Mouse (Mus musculus) megakaryocyte progenitor cell, adult 5-6 weeks (primary cell): ENCODE results near the gene Lingo1. TPM values are rescaled to one million over a fixed set of nuclear protein-coding genes. Genes with fewer than 3 reads are reported as not detected.

ENCODE experiments used
- ATAC-seq: replicated peaks from 2 replicates; pipeline ENCODE4 v1.8.0; 2016; ENCODE audit warnings: mild to moderate bottlenecking, moderate TSS enrichment, inconsistent platforms; ENCODE audit not compliant: poor library complexity
- total RNA-seq, 2 experiments: library from RNA; stranded (forward) in 1 of 2; stranded (reverse) in 1 of 2; fragments of 157-497, 149-512 nt in 1 of 2; fragments of 200-1000 nt in 1 of 2; gene quantifications; 2 replicates each; pipeline versions ENCODE4 v1.2.3 to v1.2.4; 2015 to 2017

Lingo1 gene
- total RNA-seq, 2 experiments from 2014 or later: not detected

DNA sequence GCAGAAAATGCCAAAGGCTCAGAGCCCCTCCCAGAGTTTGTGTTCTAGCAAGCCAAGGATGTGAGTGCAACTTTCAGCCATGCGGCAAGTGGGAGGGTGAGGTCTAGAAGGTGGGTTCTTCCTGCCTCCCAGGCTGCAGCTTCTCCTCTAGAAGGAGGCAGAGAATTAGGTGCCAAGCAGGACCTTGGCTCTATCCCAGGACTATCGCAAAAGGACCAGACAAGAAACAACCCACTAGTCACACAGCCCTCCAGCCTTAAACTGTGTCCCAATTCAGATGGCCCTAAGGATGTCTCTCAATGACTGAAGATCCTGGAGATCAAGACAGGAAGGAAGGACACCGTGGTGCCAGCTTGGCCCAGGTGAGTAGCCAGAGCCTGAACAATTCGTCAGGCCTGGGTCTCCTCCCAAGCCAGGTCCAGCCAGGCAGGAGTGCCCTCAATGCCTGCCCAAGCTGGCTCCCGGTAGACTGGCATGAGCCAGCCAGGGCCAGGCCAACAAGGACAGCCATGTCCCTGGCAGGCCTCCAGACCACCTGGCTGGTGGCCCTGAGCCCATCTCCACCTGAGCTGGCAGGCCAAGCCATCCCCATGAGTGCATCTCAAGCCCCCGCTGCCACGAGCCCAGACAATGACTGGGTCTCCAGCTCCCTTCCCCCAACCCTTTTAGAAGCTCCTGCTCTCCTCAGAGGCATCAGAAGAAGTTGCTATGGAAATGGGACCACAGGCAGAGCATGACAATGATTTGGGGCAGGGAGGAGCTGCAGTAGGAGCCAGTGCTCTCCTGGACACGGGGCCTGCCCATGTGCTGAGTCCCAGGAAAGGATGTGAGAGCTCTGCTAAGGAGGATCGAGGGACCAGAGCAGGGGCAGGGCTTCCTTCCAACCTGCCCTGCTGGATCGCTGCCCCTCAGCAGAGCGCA lies 19.1 kb downstream of the Lingo1 start:
- no peak for ATAC-seq

GRCm38 (mm10) chr9:56775161-56775934 lies 20.9 kb downstream of the Lingo1 start:
- ATAC-seq: no peak

DNA sequence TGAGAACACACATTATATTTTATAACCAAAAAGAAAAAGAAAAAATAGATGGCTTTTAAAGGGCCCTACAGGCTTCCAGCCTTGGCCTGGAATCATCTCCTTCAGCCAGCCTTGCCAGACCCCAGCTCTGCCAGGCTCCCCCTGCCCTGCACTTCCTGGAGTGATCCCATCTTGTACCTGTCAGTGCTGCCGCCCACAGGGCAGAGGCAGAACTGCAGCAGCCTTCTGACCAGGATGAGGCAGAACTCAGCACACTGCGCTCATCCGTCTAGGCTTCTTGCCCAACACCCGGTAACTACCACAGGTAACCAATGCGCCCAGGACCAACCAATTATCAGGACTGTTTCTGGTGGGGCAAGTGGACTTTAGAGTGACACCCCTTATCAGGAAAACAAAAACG lies 22.0 kb downstream of the Lingo1 start:
- peak; percentile 64 for ATAC-seq

- no peak for ATAC-seq
Observed at GRCm38 (mm10) chr9:56773666-56774065, 22.6 kb downstream of the Lingo1 start.

DNA sequence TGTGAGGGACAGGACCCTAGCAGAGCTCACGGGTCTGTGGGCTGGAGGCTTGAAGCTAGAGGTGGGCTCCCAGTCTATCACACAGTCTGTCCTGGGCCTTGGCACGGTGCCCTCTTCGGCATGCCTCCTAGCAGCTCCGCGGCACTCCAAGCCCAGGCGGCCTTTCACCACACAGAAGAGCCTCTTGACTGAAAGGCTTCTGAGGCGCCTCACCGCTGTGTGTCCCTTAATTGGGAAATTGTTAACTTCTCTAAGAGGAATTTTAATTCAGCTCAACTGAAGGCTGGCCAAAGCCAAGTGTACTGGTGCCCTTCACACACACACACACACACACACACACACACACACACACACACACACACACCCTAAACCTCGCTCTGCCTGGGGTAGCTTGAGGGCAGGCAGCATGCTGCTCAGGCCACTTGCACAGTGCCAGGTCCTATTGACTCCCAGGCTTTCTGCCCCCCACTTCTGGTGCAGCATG lies 28.6 kb downstream of the Lingo1 start:
- no peak for ATAC-seq

- no peak for ATAC-seq
Observed at GRCm38 (mm10) chr9:56766629-56767357, 29.5 kb downstream of the Lingo1 start.

DNA sequence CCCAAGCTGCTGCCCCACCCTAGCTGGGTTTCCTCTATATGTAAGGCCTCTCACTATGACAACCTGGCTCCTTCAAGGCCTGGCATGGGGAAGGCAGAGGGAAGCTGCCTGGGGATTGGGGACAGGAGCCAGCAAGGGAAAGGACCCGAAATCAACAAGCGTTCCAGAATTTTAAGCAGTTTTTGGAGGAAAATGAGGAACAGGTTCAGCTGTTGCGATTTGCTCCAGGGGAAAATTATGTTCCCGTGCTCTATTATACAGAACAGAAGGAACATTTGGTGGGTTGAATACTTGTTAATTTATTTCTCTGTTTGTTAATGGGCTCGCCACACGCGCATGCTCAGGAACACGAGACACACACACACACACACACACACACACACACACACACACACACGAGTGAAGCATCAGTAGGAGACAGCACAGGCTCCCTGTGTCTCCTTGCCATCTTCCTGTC lies 34.1 kb downstream of the Lingo1 start:
- ATAC-seq: no peak

DNA sequence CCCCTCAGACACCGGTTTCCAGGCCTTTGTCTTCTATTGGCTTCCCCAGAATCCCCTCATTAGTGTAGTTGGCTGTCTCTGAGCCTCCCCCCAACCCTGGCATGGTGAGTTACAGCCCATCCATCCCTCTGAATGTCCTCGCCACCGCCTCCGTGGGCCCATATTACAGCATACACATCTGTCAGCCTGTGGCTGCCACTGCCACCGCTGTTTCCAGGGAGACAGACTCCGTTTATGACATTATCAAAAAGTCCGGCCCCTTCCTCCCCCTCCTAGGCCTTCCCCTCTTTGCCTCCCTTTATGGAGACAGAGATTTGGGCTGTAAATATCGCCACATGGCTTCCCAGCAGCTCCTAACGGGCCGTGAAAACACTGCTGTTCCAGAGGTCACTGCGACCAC lies 38.5 kb downstream of the Lingo1 start:
- ATAC-seq: no peak

GRCm38 (mm10) chr9:56755119-56755518 lies 41.1 kb downstream of the Lingo1 start:
- ATAC-seq: no peak

GRCm38 (mm10) chr9:56753386-56753785 lies 42.9 kb downstream of the Lingo1 start:
- no peak for ATAC-seq

- no peak for ATAC-seq
Observed at GRCm38 (mm10) chr9:56748056-56748455, 48.2 kb downstream of the Lingo1 start.

DNA sequence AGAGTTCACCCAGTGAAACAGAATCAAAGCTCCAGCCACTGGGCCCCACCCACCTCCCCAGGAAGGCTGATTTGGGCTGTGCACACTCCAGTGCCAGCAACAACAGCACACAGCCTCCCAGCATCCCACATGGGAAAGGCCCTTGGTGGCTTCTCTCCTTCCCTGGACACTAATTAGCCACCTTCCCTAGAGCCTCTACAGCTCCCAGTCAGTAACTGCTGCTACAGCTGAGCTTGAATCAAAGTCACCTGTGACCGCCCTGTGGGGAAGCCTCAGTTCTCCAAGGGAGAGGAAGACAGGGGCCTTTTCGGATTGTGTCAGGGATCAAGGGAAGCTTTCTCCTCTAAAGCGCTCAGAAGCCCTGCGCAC lies 49.4 kb downstream of the Lingo1 start:
- no peak for ATAC-seq

GRCm38 (mm10) chr9:56746195-56746925 lies 49.9 kb downstream of the Lingo1 start:
- ATAC-seq: no peak

DNA sequence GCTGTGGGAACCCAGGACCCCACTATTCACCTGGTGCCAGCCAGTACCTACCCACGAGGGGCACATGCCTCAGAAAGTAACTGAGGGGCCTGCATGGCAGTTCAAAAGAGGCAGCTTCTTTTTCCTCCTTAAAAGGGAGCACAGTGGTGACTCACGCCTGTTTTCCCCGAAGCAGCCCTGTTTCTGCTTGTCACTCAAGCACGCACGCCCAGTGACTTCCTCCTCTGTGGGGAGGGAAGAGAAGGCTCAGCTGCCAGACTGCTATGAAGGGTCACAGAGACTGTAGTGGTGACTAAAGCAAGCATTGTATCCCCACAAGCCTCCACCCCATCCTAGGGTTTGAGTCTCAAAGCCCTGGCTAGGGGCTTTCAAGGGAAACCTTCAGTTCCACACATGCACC lies 51.9 kb downstream of the Lingo1 start:
- no peak for ATAC-seq

- no peak for ATAC-seq
Observed at GRCm38 (mm10) chr9:56739181-56739737, 57.0 kb downstream of the Lingo1 start.

GRCm38 (mm10) chr9:56738261-56739171 lies 57.8 kb downstream of the Lingo1 start:
- ATAC-seq: 0 out of 2 replicates have a peak, but pooled peaks have one; percentile 31

DNA sequence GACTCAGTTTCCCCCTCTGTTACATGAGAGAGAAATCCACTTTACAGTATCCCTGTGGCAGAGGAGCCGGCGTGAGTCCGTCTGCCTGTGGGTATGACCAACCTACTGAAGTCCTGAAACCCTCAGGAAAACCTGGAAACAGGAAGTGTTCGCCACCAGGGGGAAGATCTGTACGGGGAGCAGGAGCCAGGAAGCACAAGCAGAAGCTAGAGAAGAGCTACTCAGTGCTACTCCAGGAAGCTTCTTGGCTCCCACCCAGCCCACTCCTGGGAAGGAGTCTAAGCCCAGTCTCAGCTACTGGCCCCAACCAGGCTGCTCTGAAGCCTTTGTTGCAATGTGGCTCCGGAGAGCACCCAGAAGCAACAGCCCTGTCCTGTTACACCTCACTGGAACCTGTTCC lies 61.9 kb downstream of the Lingo1 start:
- no peak for ATAC-seq

DNA sequence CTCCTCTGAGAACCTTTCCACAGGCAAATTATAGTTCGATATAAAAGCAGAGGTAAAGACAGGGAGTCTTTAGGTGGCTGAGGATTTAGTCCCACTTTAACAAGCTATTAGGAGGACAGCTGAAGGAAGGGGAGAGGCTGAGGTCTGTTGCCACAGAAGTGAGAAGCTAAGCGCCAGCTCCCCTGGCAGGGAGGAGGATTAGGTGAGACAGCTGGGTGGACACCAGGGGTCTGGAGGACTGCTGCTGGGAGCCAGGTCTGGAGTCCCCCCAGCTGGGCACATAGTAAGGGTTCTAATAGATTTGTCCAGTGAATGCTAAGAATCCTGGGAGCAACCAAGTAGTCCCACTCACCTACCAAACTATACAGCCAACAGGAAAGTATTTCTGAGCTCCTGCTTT lies 65.3 kb downstream of the Lingo1 start:
- no peak for ATAC-seq

- no peak for ATAC-seq
Observed at GRCm38 (mm10) chr9:56729145-56729544, 67.1 kb downstream of the Lingo1 start.
